Mouse (Mus musculus) G1E (cell line): ENCODE measurements at regions not wholly inside any gene's neighbourhood (a gene's known extent, or its start where the extent isn't known, plus 50 kb on each side); places are given as distances from the start of the nearest gene placed in this dataset.

ENCODE experiments used
- ATAC-seq: 2 replicates; pipeline ENCODE4 v1.8.0; 2016; ENCODE audit warnings: mild to moderate bottlenecking; ENCODE audit not compliant: insufficient number of reproducible peaks, poor library complexity, low FRiP score, severe bottlenecking; ENCODE audit errors: extremely low read depth
- DNase-seq: peaks from one replicate; pipeline ENCODE4 v3.0.0; 2012; ENCODE audit warnings: low spot score
- H3K27me3 ChIP-seq: 2 replicates; pipeline ENCODE4 v1.6.1; 2012; ENCODE audit warnings: mild to moderate bottlenecking, low read length, inconsistent platforms; ENCODE audit not compliant: insufficient read depth
- H3K36me3 ChIP-seq: replicated peaks from 2 replicates; pipeline ENCODE3; 2012; ENCODE audit warnings: mild to moderate bottlenecking, inconsistent platforms
- H3K4me1 ChIP-seq: 2 replicates; pipeline ENCODE4 v1.6.1; 2012; ENCODE audit warnings: low read depth, low read length, inconsistent platforms, mixed read lengths; ENCODE audit not compliant: insufficient read depth
- H3K4me3 ChIP-seq: 2 replicates; pipeline ENCODE4 v1.5.1; 2012; ENCODE audit warnings: low read depth, mild to moderate bottlenecking, inconsistent platforms, low read length, moderate library complexity, mixed read lengths
- H3K9me3 ChIP-seq: replicated peaks from 2 replicates; pipeline ENCODE4 v1.6.1; 2012; ENCODE audit warnings: inconsistent platforms
- CTCF ChIP-seq: IDR thresholded peaks from 2 replicates; pipeline ENCODE4 v1.5.1; 2012; ENCODE audit warnings: low read depth, low read length, inconsistent platforms, mixed read lengths
- GATA1 ChIP-seq: IDR thresholded peaks from 2 replicates; pipeline ENCODE4 v1.6.1; 2012; ENCODE audit warnings: borderline replicate concordance, low read length, inconsistent platforms, mixed read lengths
- GATA2 ChIP-seq: IDR thresholded peaks from 2 replicates; pipeline ENCODE4 v1.6.1; 2012; ENCODE audit warnings: low read depth, low read length, inconsistent platforms, borderline replicate concordance
- POLR2AphosphoS5 ChIP-seq: IDR thresholded peaks from 2 replicates; pipeline ENCODE4 v1.6.1; 2012; ENCODE audit warnings: low read depth, low read length, inconsistent platforms; ENCODE audit not compliant: insufficient replicate concordance
- TAL1 ChIP-seq: conservative IDR thresholded peaks from 2 replicates; pipeline ENCODE4 v1.6.1; 2012; ENCODE audit warnings: low read depth, low read length, inconsistent platforms, mixed read lengths

- no peaks in the 10 kb centered on the region for H3K4me1 ChIP-seq
- H3K27me3 ChIP-seq = no peaks in the 10 kb centered on the region
- no peaks in the 10 kb centered on the region; the same call in 1 of the 2 replicates for H3K9me3 ChIP-seq
- H3K36me3 ChIP-seq = no peaks in the 10 kb centered on the region
- DNase-seq = no peak
- no peak for TF ChIP-seq CTCF
- no peak for TF ChIP-seq GATA2
- ATAC-seq = no peak
- no peak overlapping the region for H3K4me3 ChIP-seq
Measured at GRCm38 (mm10) chr9:94610600-94611337, 58.9 kb upstream of the Slc9a9 start.

GRCm38 (mm10) chr9:94613891-94614671, 55.6 kb upstream of the Slc9a9 start:
- H3K9me3 ChIP-seq = peaks cover 9% of the 10 kb centered on the region; the same call in 1 of the 2 replicates
- H3K4me1 ChIP-seq = no peaks in the 10 kb centered on the region
- TF ChIP-seq CTCF (no peak), TAL1 (no peak), POLR2AphosphoS5 (no peak), GATA2 (no peak), GATA1 (no peak)
- no peaks in the 10 kb centered on the region for H3K36me3 ChIP-seq
- H3K27me3 ChIP-seq = no peaks in the 10 kb centered on the region
- no peak overlapping the region for H3K4me3 ChIP-seq
- 0 out of 2 replicates have a peak, but pooled peaks have one; percentile 22 for ATAC-seq
- no peak for DNase-seq

- Histone ChIP-seq H3K27me3 (no peaks in the 10 kb centered on the region), H3K9me3 (peaks cover 10% of the 10 kb centered on the region; the same call in 1 of the 2 replicates), H3K4me3 (no peak overlapping the region), H3K36me3 (no peaks in the 10 kb centered on the region), H3K4me1 (no peaks in the 10 kb centered on the region)
- TF ChIP-seq TAL1 (no peak), GATA1 (no peak), POLR2AphosphoS5 (no peak), GATA2 (no peak), CTCF (no peak)
- no peak for DNase-seq
- ATAC-seq = no peak
Measured at GRCm38 (mm10) chr9:94615205-94615604, 54.5 kb upstream of the Slc9a9 start.

GRCm38 (mm10) chr9:94618079-94618786, 51.5 kb upstream of the Slc9a9 start:
- H3K27me3 ChIP-seq = no peaks in the 10 kb centered on the region
- TF ChIP-seq GATA2 = no peak
- no peak for TF ChIP-seq TAL1
- TF ChIP-seq GATA1 = no peak
- TF ChIP-seq CTCF = no peak
- TF ChIP-seq POLR2AphosphoS5 = no peak
- no peak for DNase-seq
- no peaks in the 10 kb centered on the region for H3K36me3 ChIP-seq
- no peak overlapping the region for H3K4me3 ChIP-seq
- H3K9me3 ChIP-seq = peaks cover 10% of the 10 kb centered on the region; the same call in 1 of the 2 replicates
- H3K4me1 ChIP-seq = no peaks in the 10 kb centered on the region
- ATAC-seq = no peak
